Mouse (Mus musculus): ENCODE results near the gene Hcrtr1. TPM values are rescaled to one million over a fixed set of nuclear protein-coding genes. Genes with fewer than 3 reads are reported as not detected.

Gene Hcrtr1
- polyA plus RNA-seq, 1 experiment from 2014 or later, result 0.13 TPM

DNA sequence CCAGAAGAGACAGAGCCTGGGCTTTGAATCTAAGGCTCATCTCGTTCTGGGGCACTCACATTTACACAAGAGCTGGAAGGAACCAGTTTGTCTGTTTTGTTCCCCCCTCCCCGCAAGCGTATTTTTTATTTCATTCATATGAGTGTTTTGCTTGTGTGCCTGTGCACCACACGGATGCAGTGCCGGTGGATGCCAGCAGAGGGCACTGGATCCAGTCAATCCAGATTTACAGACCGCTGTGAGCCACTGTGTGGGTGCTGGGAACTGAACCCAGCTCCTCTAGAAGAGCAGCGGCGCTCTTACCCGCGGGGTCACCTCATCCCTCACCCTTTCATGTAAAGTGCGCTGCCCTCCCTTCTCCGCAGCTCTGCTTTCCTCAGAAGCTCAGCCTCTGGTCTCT, 35.5 kb downstream of the Hcrtr1 start:
- no peaks in the 10 kb centered on the region for H3K9me3 ChIP-seq (replicated peaks; ENCODE audit: control insufficient read depth, low read length)
- no peak overlapping the region for H3K27ac ChIP-seq (ENCODE audit: low read depth, low read length)
- H3K9ac ChIP-seq (ENCODE audit: low read length), result no peak overlapping the region
- 0 out of 2 replicates have a peak, but pooled peaks cover 5% of the 10 kb centered on the region for H3K27me3 ChIP-seq (replicated peaks; ENCODE audit: control insufficient read depth, insufficient read depth, low read length)
- no peaks in the 10 kb centered on the region for H3K36me3 ChIP-seq (ENCODE audit: control insufficient read depth, insufficient read depth, low read length)
- H3K4me1 ChIP-seq (ENCODE audit: control insufficient read depth, insufficient read depth, low read length), result peaks cover 11% of the 10 kb centered on the region
- no peak overlapping the region for H3K4me3 ChIP-seq (ENCODE audit: low read depth, low read length)
- DNase-seq (ENCODE audit: low spot score) (no peak), ATAC-seq (no peak)
- no peak overlapping the region for H3K4me2 ChIP-seq (ENCODE audit: low read length)
- WGBS, result 84% methylated on average over 12 of the region's 12 CpGs

DNA sequence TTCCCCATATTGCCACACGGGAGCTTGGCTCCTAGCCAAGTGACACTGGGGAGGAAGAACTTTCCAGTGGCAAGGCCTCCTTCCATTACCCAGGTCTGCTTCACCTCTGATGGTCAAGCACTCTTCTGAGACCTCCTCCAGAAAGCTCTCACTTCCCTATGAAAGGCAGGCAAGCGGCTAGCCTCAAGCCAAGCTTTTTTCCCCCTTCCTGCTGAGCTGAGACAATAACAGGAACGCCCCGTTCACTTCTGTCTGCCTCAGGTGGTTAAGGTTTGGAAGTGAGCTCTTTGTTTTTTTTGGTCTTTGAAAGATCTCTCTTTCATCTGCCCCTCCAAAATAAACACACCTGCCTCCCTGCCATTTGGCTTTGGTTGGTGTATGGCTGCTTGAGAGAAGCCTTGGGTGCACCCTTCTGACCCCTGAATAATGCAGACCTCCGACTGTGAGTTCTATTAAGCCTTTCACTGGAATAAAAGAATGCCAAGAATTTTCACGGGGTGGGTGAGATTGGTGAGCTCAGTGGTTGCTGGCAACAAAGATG, 37.0 kb downstream of the Hcrtr1 start, which contains the start of gene Pef1:
Pef1 (plus strand) TSS at position 448 of the 541 bp plus-strand sequence.
- Histone ChIP-seq H3K9me3 (replicated peaks; ENCODE audit: control insufficient read depth, low read length) (no peaks in the 10 kb centered on the region), H3K36me3 (ENCODE audit: control insufficient read depth, insufficient read depth, low read length) (no peaks in the 10 kb centered on the region), H3K9ac (ENCODE audit: low read length) (0 out of 2 replicates have a peak within 1 kb of the TSS, but pooled peaks have one; percentile 3), H3K4me2 (ENCODE audit: low read length) (no peak within 1 kb of the TSS), H3K4me3 (ENCODE audit: low read depth, low read length) (no peak within 1 kb of the TSS), H3K27ac (ENCODE audit: low read depth, low read length) (no peak within 1 kb of the TSS), H3K27me3 (replicated peaks; ENCODE audit: control insufficient read depth, insufficient read depth, low read length) (0 out of 2 replicates have a peak, but pooled peaks cover 5% of the 10 kb centered on the region), H3K4me1 (ENCODE audit: control insufficient read depth, insufficient read depth, low read length) (peaks cover 6% of the 10 kb centered on the region)
- no peak for ATAC-seq
- DNase-seq (ENCODE audit: low spot score), result no peak
- 3% methylated on average over 6 of the region's 6 CpGs for WGBS

DNA sequence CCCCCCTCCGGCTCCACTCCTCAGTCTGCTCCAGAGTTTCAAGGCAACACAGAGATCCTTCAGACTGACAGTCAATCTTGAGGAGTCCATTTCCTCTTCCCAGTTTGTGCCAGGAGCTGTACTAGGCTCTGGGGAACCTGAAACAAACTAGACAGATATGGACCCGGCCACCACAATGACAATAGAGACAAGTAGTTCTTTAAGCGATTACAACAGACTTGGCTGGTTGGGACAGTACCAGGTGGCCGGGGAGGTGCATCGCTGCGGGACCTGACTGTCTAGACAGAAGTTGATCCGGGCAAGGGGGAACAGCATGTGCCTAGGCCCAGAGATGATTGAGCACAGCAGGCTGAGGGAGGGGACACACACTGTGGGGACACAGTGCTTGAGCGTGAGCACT, 38.0 kb downstream of the Hcrtr1 start:
- DNase-seq (ENCODE audit: low spot score) (no peak), ATAC-seq (no peak)
- no peak overlapping the region for H3K4me3 ChIP-seq (ENCODE audit: low read depth, low read length)
- H3K27ac ChIP-seq (ENCODE audit: low read depth, low read length), result no peak overlapping the region
- H3K4me1 ChIP-seq (ENCODE audit: control insufficient read depth, insufficient read depth, low read length), result peaks cover 6% of the 10 kb centered on the region
- H3K4me2 ChIP-seq (ENCODE audit: low read length), result no peak overlapping the region
- no peaks in the 10 kb centered on the region for H3K9me3 ChIP-seq (replicated peaks; ENCODE audit: control insufficient read depth, low read length)
- no peaks in the 10 kb centered on the region for H3K36me3 ChIP-seq (ENCODE audit: control insufficient read depth, insufficient read depth, low read length)
- H3K27me3 ChIP-seq (replicated peaks; ENCODE audit: control insufficient read depth, insufficient read depth, low read length), result 0 out of 2 replicates have a peak, but pooled peaks cover 5% of the 10 kb centered on the region
- 22% methylated on average over 8 of the region's 8 CpGs for WGBS
- H3K9ac ChIP-seq (ENCODE audit: low read length), result 0 out of 2 replicates have a peak overlapping the region, but pooled peaks have one; percentile 3

- Histone ChIP-seq H3K27ac (ENCODE audit: low read depth, low read length) (no peak overlapping the region), H3K4me3 (ENCODE audit: low read depth, low read length) (no peak overlapping the region), H3K9me3 (replicated peaks; ENCODE audit: control insufficient read depth, low read length) (no peaks in the 10 kb centered on the region), H3K9ac (ENCODE audit: low read length) (no peak overlapping the region), H3K27me3 (replicated peaks; ENCODE audit: control insufficient read depth, insufficient read depth, low read length) (0 out of 2 replicates have a peak, but pooled peaks cover 5% of the 10 kb centered on the region), H3K4me1 (ENCODE audit: control insufficient read depth, insufficient read depth, low read length) (no peaks in the 10 kb centered on the region), H3K4me2 (ENCODE audit: low read length) (no peak overlapping the region), H3K36me3 (ENCODE audit: control insufficient read depth, insufficient read depth, low read length) (no peaks in the 10 kb centered on the region)
- no peak for ATAC-seq
- 44% methylated on average over 3 of the region's 3 CpGs for whole genome bisulfite sequencing
- DNase-seq (ENCODE audit: low spot score), result no peak
Observed at GRCm38 (mm10) chr4:130095137-130095536, 44.0 kb downstream of the Hcrtr1 start.

DNA sequence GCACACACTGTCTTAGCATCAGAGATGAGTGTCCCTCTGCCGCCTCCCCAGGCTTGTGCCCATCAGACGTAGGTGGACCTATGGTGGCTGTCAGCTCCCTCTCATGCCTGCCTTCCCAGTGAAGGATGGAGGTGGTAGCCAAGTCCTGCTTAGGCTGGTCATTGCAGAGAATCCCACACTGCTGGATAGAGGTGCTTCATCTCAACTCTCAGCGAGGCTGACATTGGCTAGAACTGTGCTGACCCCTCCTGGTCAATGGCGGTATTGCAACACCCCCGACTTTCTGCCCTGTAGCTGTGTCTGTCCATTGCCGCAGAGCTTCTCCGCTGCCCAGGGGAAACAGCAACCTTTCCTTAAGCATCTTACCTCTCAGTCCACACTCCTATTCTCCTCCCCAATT, 51.9 kb downstream of the Hcrtr1 start:
- no peaks in the 10 kb centered on the region for H3K9me3 ChIP-seq (replicated peaks; ENCODE audit: control insufficient read depth, low read length)
- H3K36me3 ChIP-seq (ENCODE audit: control insufficient read depth, insufficient read depth, low read length), result no peaks in the 10 kb centered on the region
- no peak overlapping the region for H3K9ac ChIP-seq (ENCODE audit: low read length)
- ATAC-seq (peak; percentile 81), DNase-seq (ENCODE audit: low spot score) (peak; percentile 90)
- H3K4me1 ChIP-seq (ENCODE audit: control insufficient read depth, insufficient read depth, low read length), result peaks cover 1% of the 10 kb centered on the region
- H3K4me2 ChIP-seq (ENCODE audit: low read length), result no peak overlapping the region
- H3K27ac ChIP-seq (ENCODE audit: low read depth, low read length), result no peak overlapping the region
- H3K27me3 ChIP-seq (replicated peaks; ENCODE audit: control insufficient read depth, insufficient read depth, low read length), result peaks cover 6% of the 10 kb centered on the region; the same call in 1 of the 2 replicates
- no peak overlapping the region for H3K4me3 ChIP-seq (ENCODE audit: low read depth, low read length)
- WGBS, result 14% methylated on average over 7 of the region's 7 CpGs

- no peak overlapping the region for H3K4me3 ChIP-seq (ENCODE audit: low read depth, low read length)
Observed at GRCm38 (mm10) chr4:130085246-130085820, 53.8 kb downstream of the Hcrtr1 start.

DNA sequence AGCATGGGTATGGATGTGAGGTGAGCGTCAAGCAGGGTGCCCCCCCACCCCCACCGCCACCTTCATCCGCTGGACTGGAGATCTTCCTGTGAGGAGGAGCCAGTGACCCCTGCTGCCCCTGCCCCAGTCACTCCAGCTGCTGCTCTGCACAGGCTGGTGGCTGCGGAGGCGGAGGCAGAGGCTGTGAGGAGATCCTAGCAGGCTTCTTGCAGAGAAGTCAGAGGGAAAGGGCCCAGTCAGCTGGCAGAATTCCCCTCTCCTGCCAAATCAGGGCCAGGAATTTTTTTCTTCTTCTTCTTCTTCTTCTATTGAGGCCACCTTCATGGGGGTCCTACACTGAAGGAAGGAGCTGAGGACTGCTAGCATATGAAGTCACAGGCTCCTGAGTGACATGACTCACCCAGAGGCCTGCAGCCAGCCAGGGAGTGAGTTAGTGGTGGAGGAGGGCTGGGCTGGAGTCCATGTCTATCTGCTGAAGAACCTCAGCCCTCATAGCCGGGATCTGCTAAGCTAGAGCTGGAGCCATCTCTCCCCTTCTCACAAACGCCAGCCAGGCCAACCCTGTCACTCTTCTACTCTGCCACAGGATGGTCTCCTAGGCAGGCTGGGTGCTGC, 54.7 kb downstream of the Hcrtr1 start:
- Histone ChIP-seq H3K27me3 (replicated peaks; ENCODE audit: control insufficient read depth, insufficient read depth, low read length) (peaks cover 6% of the 10 kb centered on the region; the same call in 1 of the 2 replicates), H3K27ac (ENCODE audit: low read depth, low read length) (no peak overlapping the region), H3K9ac (ENCODE audit: low read length) (no peak overlapping the region), H3K4me3 (ENCODE audit: low read depth, low read length) (no peak overlapping the region), H3K36me3 (ENCODE audit: control insufficient read depth, insufficient read depth, low read length) (no peaks in the 10 kb centered on the region), H3K4me1 (ENCODE audit: control insufficient read depth, insufficient read depth, low read length) (peaks cover 18% of the 10 kb centered on the region), H3K9me3 (replicated peaks; ENCODE audit: control insufficient read depth, low read length) (no peaks in the 10 kb centered on the region), H3K4me2 (ENCODE audit: low read length) (no peak overlapping the region)
- no peak for DNase-seq (ENCODE audit: low spot score)
- 50% methylated on average over 7 of the region's 7 CpGs for WGBS
- no peak for ATAC-seq

More at GRCm38 (mm10) chr4:130085246-130085820, 53.8 kb downstream of the Hcrtr1 start:
- 61% methylated on average over 12 of the region's 12 CpGs for WGBS
- H3K4me1 ChIP-seq (ENCODE audit: control insufficient read depth, insufficient read depth, low read length), result peaks cover 15% of the 10 kb centered on the region
- H3K27ac ChIP-seq (ENCODE audit: low read depth, low read length), result no peak overlapping the region
- no peak overlapping the region for H3K4me2 ChIP-seq (ENCODE audit: low read length)
- H3K9ac ChIP-seq (ENCODE audit: low read length), result no peak overlapping the region
- H3K27me3 ChIP-seq (replicated peaks; ENCODE audit: control insufficient read depth, insufficient read depth, low read length), result peaks cover 6% of the 10 kb centered on the region; the same call in 1 of the 2 replicates
- DNase-seq (ENCODE audit: low spot score) (no peak), ATAC-seq (no peak)
- H3K36me3 ChIP-seq (ENCODE audit: control insufficient read depth, insufficient read depth, low read length), result no peaks in the 10 kb centered on the region
- no peaks in the 10 kb centered on the region for H3K9me3 ChIP-seq (replicated peaks; ENCODE audit: control insufficient read depth, low read length)

- ATAC-seq (no peak), DNase-seq (ENCODE audit: low spot score) (no peak)
- no peak overlapping the region for H3K9ac ChIP-seq (ENCODE audit: low read length)
- H3K36me3 ChIP-seq (ENCODE audit: control insufficient read depth, insufficient read depth, low read length), result no peaks in the 10 kb centered on the region
- H3K27ac ChIP-seq (ENCODE audit: low read depth, low read length), result peak overlapping the region; percentile 39; the same call in 1 of the 2 replicates
- H3K4me3 ChIP-seq (ENCODE audit: low read depth, low read length), result no peak overlapping the region
- no peaks in the 10 kb centered on the region for H3K9me3 ChIP-seq (replicated peaks; ENCODE audit: control insufficient read depth, low read length)
- WGBS, result 46% methylated on average over 9 of the region's 9 CpGs
- H3K4me2 ChIP-seq (ENCODE audit: low read length), result no peak overlapping the region
- peaks cover 28% of the 10 kb centered on the region for H3K4me1 ChIP-seq (ENCODE audit: control insufficient read depth, insufficient read depth, low read length)
- no peaks in the 10 kb centered on the region for H3K27me3 ChIP-seq (replicated peaks; ENCODE audit: control insufficient read depth, insufficient read depth, low read length)
Observed at GRCm38 (mm10) chr4:130082211-130082610, 56.9 kb downstream of the Hcrtr1 start.
